Mouse (Mus musculus) left cerebral cortex, adult 6 months (tissue): Measurements from ENCODE around the gene Itk. TPM values are rescaled to one million over a fixed set of nuclear protein-coding genes. Genes with fewer than 3 reads are reported as not detected.

ENCODE experiments used
- long read RNA-seq, 2 experiments: library from polyadenylated mRNA; unstranded; transcript quantifications; one replicate each; pipeline ENCODE4 v2.0.0; 2019 to 2020
- polyA plus RNA-seq: library from polyadenylated mRNA; unstranded; fragments of <200 nt; fragmentation: Nextera tagmentation; gene quantifications from 2 replicates; pipeline ENCODE4 v1.2.3, GENCODE M21; 2021

The Itk gene
- 0.11 and 0.15 TPM in 2 replicates for polyA plus RNA-seq
- long read RNA-seq, experiment 1, partial matches to known transcripts: 1 of 4 reads
- long read RNA-seq, experiment 1, other reads (novel, unspliced or antisense): 3 of 4 reads
- long read RNA-seq, experiment 2: 0 reads

DNA sequence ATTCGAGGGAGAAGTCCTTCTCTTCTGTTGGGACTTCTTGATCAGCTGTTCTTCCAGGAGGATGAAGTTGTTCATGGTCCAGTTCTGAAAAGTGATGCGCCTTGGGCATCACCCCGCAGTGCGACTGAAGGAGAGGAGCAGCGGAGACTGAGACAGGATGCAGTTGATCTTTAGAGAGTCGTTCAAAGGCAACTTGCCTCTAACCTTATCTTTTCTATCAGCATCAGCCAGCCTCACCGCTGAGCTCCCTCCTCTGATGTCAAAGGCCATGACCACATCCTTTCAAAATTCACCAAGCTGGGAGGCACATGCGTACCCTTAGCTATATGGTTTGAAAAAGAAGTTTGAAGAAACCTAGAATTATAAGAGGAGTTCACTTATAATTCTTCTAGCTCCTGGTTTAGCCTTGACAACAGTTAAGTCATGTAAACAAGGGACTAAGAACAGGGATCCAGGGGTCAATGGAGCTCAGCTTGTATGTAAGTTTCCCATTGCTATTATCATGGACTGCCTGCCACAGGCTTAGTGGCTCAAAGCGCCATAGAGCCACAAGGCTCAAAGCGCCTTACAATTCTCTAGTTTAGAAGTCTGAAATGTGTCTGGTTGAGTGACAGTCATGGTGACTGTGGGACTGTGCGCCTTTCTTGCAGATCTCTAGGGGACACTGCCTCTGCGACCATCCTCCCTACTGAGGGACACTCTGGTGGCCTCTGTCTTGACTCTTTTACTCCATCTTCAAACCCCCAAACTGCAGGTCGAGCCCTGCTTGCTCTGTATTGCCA is at the start of gene Itk:
Gene Itk (minus strand): TSS at position 180 of the 782 bp plus-strand sequence.

DNA sequence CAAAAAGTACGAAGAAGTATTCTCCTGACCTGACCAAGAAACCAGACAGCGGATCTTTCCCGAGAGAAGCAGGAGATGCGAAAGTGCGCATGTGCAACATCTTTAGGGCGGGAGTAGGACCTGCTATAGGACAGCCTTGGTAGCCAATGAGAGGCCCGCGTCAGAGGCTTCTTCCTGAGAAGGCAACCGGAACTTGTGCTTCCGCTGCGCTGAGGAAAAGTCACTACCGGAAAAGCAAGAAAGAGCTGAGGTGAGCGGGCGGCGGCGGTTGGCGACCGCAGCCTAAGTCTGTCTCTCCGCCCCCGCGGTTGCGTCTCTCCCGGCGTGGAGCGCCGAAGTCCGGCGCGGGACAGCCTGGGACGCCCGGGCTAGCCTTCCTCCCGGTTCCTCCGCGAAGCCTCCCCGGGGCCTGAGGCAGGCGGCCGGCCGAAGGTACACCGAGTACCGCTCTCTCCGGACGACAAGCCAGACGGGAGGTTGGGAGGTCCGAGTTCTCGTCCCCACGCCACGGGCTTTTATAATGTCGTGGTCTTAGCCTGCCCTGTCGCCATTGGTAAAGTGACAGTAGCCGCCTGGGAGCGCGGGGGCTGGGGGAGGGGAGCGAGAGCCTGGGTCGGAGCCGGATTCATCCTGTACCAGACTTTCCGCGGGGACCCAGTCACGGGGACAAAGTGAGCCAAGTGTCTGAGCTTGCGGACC is 47.6 kb upstream of the Itk start, which contains the start of gene Med7:
Gene Med7 (plus strand): TSS at position 166 of the 699 bp plus-strand sequence.

DNA sequence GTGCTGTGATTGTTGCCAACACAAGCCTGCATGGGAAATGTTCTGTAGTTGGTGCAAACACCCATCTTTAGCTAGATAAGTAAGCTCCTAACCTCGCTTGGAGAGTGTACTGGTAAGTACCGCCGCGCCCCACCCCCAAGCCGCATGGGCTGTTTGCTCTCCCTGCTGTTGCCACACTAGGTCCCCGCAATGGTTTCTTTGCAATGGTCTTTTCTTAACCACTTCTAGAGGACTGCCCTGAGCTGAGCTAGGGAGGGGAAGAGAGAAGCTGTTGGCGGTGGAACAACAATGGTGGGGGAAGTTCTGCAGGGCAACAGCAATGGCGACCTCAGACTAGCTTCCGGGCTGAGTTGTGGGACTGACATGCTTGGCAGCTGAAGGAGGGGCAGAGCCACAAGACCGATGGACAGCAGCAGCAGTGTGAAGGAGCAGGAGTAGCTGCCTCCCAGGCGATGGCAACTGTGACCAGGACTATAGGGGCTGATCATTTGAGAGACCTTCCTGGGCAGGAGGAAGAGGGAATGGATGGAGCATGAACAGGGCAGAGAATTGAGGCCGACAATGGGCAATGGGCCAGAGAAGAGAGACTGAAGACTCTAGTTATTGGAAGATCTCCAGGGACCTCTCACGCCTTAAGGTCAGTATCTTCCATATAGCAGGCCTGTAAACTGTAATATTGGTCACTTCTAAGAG is 7.0 kb upstream of the Itk start, which contains the start of gene Fam71b:
Gene Fam71b (plus strand): TSS at position 393 of the 693 bp plus-strand sequence.

DNA sequence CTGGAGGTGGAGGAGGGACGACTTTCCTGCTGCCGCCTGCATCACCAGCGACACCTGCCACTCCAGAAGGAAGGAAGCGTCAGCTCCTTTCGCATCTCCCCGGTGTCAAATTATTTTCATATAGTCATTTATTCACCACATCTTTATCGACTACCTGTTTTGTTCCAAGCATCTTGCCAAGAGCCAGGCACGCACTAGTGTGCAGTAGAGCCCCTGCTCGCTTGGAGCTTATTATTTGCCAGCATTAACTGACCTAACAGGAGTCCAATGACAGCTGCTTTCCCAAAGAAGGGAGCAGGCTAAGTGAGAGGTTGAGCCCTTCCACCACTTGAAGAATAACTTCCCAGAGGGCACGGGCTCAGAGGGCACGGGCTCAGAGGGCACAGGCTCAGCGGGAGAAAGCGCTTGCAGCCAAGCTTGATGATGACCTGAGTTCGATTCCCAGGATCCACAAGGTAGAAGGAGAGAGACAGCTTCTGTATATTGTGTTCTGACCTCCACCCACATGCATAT is 76.7 kb downstream of the Itk start, which contains the start of gene Cyfip2:
Gene Cyfip2 (minus strand): TSS at position 337 of the 513 bp plus-strand sequence.

Other genes with a start within 250 kb of the Itk start
- gene Nipal4, start 223.0 kb downstream of the Itk start, polyA plus RNA-seq: 2.5 TPM in 2 replicates
- 3.1 TPM in 2 replicates for gene Fndc9, start 154.0 kb downstream of the Itk start, polyA plus RNA-seq
- 203 and 204 TPM in 2 replicates for gene Cyfip2, start 76.7 kb downstream of the Itk start, polyA plus RNA-seq
- gene Fam71b, start 7.0 kb upstream of the Itk start, polyA plus RNA-seq: not detected in 2 replicates
- gene Med7, start 47.4 kb upstream of the Itk start, polyA plus RNA-seq: 28.2 and 31.8 TPM in 2 replicates
- 1.1 and 1.3 TPM in 2 replicates for gene Havcr2, start 65.4 kb upstream of the Itk start, polyA plus RNA-seq
- gene Gm12169, start 134.7 kb upstream of the Itk start, polyA plus RNA-seq: not detected in 2 replicates
- 0.20 TPM in 1 of 2 replicates, not detected in the other for gene BC053393, start 182.0 kb upstream of the Itk start, polyA plus RNA-seq
- not detected in 2 replicates for gene Dppa1, start 239.7 kb upstream of the Itk start, polyA plus RNA-seq